Mouse (Mus musculus): Measurements from ENCODE around the gene Foxp3.

- TF ChIP-seq POLR2A (IDR thresholded peaks at IDR 0.05; ENCODE audit: borderline replicate concordance, control insufficient read depth, low read depth, low read length) (no peak), CTCF (IDR thresholded peaks at IDR 0.05; ENCODE audit: control insufficient read depth, insufficient read depth, low read length) (no peak)
Observed at GRCm38 (mm10) chrX:7524961-7525360, 48.5 kb upstream of the Foxp3 start.
